Mouse (Mus musculus): ENCODE data around the gene Zfp324. TPM values are rescaled to one million over a fixed set of nuclear protein-coding genes. Genes with fewer than 3 reads are reported as not detected.
"Not testable (repeated sequence)": the region's sequence is repeated elsewhere in the genome, so short reads cannot be mapped to it uniquely, and the experiment has no call there.

The Zfp324 gene
- 7.4 and 8.0 TPM in 2 replicates for polyA plus RNA-seq (2014; fragmentation: Nextera tagmentation; extraction: Ambion mirVana)

DNA sequence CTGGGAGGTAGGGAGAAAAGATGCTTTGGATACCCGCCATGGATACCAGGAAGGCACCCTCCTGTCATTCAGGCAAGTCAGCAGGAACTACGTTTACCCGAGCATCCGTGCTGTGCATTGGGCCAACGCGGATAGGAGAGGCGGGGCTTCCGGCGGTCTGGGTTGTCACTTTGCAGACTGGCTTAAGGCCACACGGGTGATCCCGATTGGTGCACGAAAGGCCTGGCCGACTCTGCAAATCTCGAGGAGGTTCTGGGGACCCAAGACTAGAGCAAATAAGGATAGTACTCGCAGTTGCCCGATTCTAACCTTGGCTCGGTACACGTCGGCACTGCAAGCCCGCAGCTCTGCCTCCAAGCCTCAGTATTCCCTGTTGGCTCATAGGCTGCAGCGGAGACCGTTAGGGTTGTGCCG lies at the start of gene Zfp324:
TSS of gene Zfp324 (plus strand) at position 161 of the 414 bp plus-strand sequence.
- H3K36me3 ChIP-seq (ENCODE audit: control insufficient read depth, insufficient read depth, low read length) = no peaks in the 10 kb centered on the region; the same call in 1 of the 2 replicates
- peaks cover 4% of the 10 kb centered on the region; the same call in 1 of the 2 replicates for H3K4me1 ChIP-seq (replicated peaks; ENCODE audit: control insufficient read depth, insufficient read depth, low read length)
- peak within 1 kb of the TSS; percentile 96 for H3K9ac ChIP-seq (ENCODE audit: low read depth, low read length)
- peak within 1 kb of the TSS; percentile 84 for H3K4me3 ChIP-seq (ENCODE audit: low read depth, low read length)
- ATAC-seq (ENCODE audit: low FRiP score) (peak; percentile 94), DNase-seq (ENCODE audit: low spot score) (peak; percentile 87)
- H3K4me2 ChIP-seq (replicated peaks; ENCODE audit: low read depth, low read length) = peak within 1 kb of the TSS; percentile 87
- H3K27me3 ChIP-seq (ENCODE audit: control insufficient read depth, insufficient read depth, low read length) = no peaks in the 10 kb centered on the region
- H3K27ac ChIP-seq (ENCODE audit: low read depth, low read length) = peak within 1 kb of the TSS; percentile 67
- no peaks in the 10 kb centered on the region for H3K9me3 ChIP-seq (ENCODE audit: control insufficient read depth, low read length)
- WGBS = under 1% methylated on average over 23 of the region's 23 CpGs

DNA sequence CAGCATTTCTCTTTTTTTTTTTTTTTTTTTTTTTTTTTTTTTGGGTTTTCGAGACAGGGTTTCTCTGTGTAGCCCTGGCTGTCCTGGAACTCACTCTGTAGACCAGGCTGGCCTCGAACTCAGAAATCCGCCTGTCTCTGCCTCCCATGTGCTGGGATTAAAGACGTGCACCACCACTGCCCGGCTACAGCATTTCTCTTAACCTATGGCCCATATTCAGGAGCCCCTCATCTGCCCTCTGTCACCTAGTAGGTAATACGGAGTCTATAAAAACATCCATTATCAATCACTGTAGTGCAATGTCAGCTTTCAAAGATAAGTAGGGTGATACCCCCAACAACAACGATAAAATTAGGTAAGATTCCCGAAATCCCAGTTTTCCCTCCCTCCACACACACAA lies 45.1 kb upstream of the Zfp324 start:
- not testable (repeated sequence) for ATAC-seq (ENCODE audit: low FRiP score); H3K9ac ChIP-seq (ENCODE audit: low read depth, low read length); H3K27me3 ChIP-seq (ENCODE audit: control insufficient read depth, insufficient read depth, low read length); H3K4me3 ChIP-seq (ENCODE audit: low read depth, low read length); H3K27ac ChIP-seq (ENCODE audit: low read depth, low read length); H3K36me3 ChIP-seq (ENCODE audit: control insufficient read depth, insufficient read depth, low read length); DNase-seq (ENCODE audit: low spot score); H3K9me3 ChIP-seq (ENCODE audit: control insufficient read depth, low read length); H3K4me2 ChIP-seq (replicated peaks; ENCODE audit: low read depth, low read length); H3K4me1 ChIP-seq (replicated peaks; ENCODE audit: control insufficient read depth, insufficient read depth, low read length)
- WGBS = 88% methylated on average over 7 of the region's 8 CpGs

DNA sequence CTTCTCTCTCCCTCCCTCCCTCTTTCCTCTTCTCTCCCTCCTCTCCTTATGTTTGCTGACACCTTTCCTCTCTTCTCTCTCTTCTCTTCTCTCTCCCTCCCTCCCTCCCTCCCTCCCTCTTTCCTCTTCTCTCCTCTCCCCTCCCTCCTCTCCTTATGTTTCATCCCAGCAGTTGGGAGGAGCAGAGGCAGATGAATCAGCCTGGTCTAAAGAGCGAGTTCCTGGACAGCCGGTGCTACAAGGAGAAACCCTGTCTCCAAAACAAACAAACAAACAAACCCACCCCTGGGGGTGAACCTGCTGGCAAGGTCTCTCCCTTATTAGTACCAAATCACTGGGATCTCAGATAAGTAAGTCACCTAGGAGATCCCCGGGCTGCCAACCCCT lies 44.3 kb upstream of the Zfp324 start:
- Histone ChIP-seq H3K4me1 (replicated peaks; ENCODE audit: control insufficient read depth, insufficient read depth, low read length) (peaks cover 3% of the 10 kb centered on the region), H3K27ac (ENCODE audit: low read depth, low read length) (peak overlapping the region; percentile 74), H3K27me3 (ENCODE audit: control insufficient read depth, insufficient read depth, low read length) (no peaks in the 10 kb centered on the region), H3K4me3 (ENCODE audit: low read depth, low read length) (peak overlapping the region; percentile 97), H3K9me3 (ENCODE audit: control insufficient read depth, low read length) (no peaks in the 10 kb centered on the region), H3K36me3 (ENCODE audit: control insufficient read depth, insufficient read depth, low read length) (peaks cover 14% of the 10 kb centered on the region; the same call in 1 of the 2 replicates), H3K9ac (ENCODE audit: low read depth, low read length) (peak overlapping the region; percentile 90), H3K4me2 (replicated peaks; ENCODE audit: low read depth, low read length) (peak overlapping the region; percentile 86)
- DNase-seq (ENCODE audit: low spot score) = no peak
- WGBS = 2% methylated on average over 3 of the region's 3 CpGs
- ATAC-seq (ENCODE audit: low FRiP score) = no peak; the same call in 1 of the 2 replicates

DNA sequence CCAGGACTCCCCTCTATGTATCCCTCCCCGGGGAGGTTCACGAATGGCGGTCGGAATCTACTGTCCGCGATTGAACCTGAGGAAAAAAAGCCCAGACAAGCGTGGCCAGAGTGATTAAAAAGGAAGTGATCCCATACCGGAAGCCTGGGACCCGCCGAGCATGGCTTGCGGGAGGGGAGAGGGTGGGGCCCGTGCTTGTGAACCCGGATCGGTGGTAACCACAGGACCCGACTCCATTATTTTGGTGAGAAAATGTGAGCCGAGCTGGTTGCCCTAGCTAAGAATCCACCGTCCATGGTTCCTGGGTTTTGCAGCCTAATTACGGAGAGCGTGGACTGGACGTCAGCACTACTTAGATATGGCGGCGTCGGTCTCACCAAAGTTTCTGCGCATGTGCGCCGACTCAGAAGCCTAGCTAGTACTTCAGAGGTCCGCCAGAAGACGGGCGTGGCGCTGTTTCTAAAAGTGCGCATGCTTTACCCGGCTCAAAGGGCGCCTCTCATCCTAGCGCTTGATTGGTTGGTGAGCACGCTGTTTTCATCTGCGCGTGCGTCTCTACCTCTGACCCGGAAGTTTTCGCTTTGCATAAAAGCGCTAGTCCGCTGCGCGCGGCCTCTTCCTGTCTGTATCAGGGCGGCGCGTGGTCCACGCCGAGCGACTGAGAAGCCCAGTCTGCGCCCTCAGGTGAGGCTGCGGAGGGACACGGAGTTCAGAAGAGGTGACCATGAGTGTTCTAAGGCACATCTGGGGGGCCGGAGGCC lies 43.8 kb upstream of the Zfp324 start, which contains the start of gene Rps5:
TSS of gene Rps5 (plus strand) at position 586 of the 761 bp plus-strand sequence.
- peak; percentile 99 for DNase-seq (ENCODE audit: low spot score)
- under 1% methylated on average over 55 of the region's 55 CpGs for WGBS

DNA sequence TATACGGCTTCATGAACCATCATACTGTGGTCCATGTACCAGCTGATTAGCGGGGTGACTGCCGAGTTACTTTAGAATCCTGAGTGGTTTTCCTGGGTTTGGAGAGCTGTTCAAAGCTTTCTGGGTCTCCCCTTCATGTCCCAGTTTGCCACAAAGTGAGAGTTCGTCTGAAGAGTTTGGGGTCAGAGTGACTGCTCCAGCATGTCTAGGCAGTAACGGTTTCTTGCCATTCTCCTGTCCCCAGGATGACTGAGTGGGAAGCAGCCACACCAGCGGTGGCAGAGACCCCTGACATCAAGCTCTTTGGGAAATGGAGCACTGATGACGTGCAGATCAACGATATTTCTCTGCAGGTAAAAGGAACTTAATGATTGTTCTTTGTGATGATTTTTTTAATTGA lies 42.9 kb upstream of the Zfp324 start:
- no peak for DNase-seq (ENCODE audit: low spot score)
- Histone ChIP-seq H3K4me2 (replicated peaks; ENCODE audit: low read depth, low read length) (peak overlapping the region; percentile 83), H3K27ac (ENCODE audit: low read depth, low read length) (no peak overlapping the region), H3K27me3 (ENCODE audit: control insufficient read depth, insufficient read depth, low read length) (peaks cover 7% of the 10 kb centered on the region), H3K36me3 (ENCODE audit: control insufficient read depth, insufficient read depth, low read length) (peaks cover 16% of the 10 kb centered on the region; the same call in 1 of the 2 replicates), H3K9ac (ENCODE audit: low read depth, low read length) (peak overlapping the region; percentile 93), H3K9me3 (ENCODE audit: control insufficient read depth, low read length) (no peaks in the 10 kb centered on the region), H3K4me3 (ENCODE audit: low read depth, low read length) (peak overlapping the region; percentile 97), H3K4me1 (replicated peaks; ENCODE audit: control insufficient read depth, insufficient read depth, low read length) (peaks cover 3% of the 10 kb centered on the region)
- WGBS = 3% methylated on average over 8 of the region's 8 CpGs
- ATAC-seq (ENCODE audit: low FRiP score) = no peak

More for the DNA sequence above, 43.8 kb upstream of the Zfp324 start, which contains the start of gene Rps5:
- H3K4me3 ChIP-seq (ENCODE audit: low read depth, low read length) = peak within 1 kb of the TSS; percentile 97
- peak within 1 kb of the TSS; percentile 86 for H3K4me2 ChIP-seq (replicated peaks; ENCODE audit: low read depth, low read length)
- peaks cover 2% of the 10 kb centered on the region; the same call in 1 of the 2 replicates for H3K27me3 ChIP-seq (ENCODE audit: control insufficient read depth, insufficient read depth, low read length)
- H3K27ac ChIP-seq (ENCODE audit: low read depth, low read length) = peak within 1 kb of the TSS; percentile 74
- H3K9me3 ChIP-seq (ENCODE audit: control insufficient read depth, low read length) = no peaks in the 10 kb centered on the region
- H3K9ac ChIP-seq (ENCODE audit: low read depth, low read length) = peak within 1 kb of the TSS; percentile 93
- H3K4me1 ChIP-seq (replicated peaks; ENCODE audit: control insufficient read depth, insufficient read depth, low read length) = peaks cover 3% of the 10 kb centered on the region
- H3K36me3 ChIP-seq (ENCODE audit: control insufficient read depth, insufficient read depth, low read length) = peaks cover 16% of the 10 kb centered on the region; the same call in 1 of the 2 replicates
- ATAC-seq (ENCODE audit: low FRiP score) = peak; percentile 99

DNA sequence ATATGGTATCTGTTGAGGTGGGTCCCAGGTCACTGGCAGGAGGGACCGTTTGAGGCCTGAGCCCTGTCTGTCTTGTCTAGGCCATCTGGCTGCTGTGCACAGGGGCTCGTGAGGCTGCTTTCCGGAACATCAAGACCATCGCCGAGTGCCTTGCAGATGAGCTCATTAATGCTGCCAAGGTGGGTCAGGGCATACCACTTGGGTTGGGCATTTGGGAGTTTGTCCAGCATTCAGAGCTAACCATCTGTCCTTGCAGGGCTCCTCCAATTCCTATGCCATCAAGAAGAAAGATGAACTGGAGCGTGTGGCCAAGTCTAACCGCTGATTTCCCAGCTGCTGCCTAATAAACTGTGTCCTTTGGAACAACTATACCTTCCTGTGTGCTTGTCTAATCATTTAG lies 39.3 kb upstream of the Zfp324 start:
- Histone ChIP-seq H3K27ac (ENCODE audit: low read depth, low read length) (no peak overlapping the region), H3K4me1 (replicated peaks; ENCODE audit: control insufficient read depth, insufficient read depth, low read length) (peaks cover 7% of the 10 kb centered on the region), H3K4me2 (replicated peaks; ENCODE audit: low read depth, low read length) (no peak overlapping the region), H3K27me3 (ENCODE audit: control insufficient read depth, insufficient read depth, low read length) (peaks cover 11% of the 10 kb centered on the region), H3K9me3 (ENCODE audit: control insufficient read depth, low read length) (no peaks in the 10 kb centered on the region), H3K9ac (ENCODE audit: low read depth, low read length) (no peak overlapping the region), H3K4me3 (ENCODE audit: low read depth, low read length) (no peak overlapping the region), H3K36me3 (ENCODE audit: control insufficient read depth, insufficient read depth, low read length) (peaks cover 16% of the 10 kb centered on the region; the same call in 1 of the 2 replicates)
- 87% methylated on average over 7 of the region's 7 CpGs for WGBS
- ATAC-seq (ENCODE audit: low FRiP score) (no peak), DNase-seq (ENCODE audit: low spot score) (no peak)

DNA sequence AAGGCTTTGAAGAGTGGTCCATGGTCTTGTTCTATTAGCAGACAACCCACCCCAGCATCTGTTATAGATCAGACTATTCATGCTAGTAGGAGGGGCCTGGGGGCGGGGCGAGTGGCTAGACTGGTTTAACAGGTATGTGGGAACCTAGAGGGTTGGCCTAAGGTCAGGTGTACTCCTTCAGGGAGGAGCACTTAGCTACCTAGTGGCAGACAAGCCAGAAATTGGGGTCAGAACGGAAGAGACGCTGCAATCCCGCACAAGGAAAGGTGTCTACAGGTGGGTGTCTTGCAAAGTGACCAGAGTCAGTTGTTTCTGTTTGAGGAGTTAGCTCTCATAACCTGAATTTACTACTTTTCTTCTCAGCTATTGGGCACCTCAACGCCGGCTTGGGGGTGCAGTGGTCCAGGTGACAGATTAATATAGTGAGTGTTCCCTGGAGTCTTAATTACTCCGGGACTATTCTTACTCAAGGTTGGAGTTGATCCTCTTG lies 38.4 kb upstream of the Zfp324 start, which contains the start of gene Rnf225:
TSS of gene Rnf225 (plus strand) at position 226 of the 490 bp plus-strand sequence.
- WGBS = 23% methylated on average over 8 of the region's 8 CpGs

DNA sequence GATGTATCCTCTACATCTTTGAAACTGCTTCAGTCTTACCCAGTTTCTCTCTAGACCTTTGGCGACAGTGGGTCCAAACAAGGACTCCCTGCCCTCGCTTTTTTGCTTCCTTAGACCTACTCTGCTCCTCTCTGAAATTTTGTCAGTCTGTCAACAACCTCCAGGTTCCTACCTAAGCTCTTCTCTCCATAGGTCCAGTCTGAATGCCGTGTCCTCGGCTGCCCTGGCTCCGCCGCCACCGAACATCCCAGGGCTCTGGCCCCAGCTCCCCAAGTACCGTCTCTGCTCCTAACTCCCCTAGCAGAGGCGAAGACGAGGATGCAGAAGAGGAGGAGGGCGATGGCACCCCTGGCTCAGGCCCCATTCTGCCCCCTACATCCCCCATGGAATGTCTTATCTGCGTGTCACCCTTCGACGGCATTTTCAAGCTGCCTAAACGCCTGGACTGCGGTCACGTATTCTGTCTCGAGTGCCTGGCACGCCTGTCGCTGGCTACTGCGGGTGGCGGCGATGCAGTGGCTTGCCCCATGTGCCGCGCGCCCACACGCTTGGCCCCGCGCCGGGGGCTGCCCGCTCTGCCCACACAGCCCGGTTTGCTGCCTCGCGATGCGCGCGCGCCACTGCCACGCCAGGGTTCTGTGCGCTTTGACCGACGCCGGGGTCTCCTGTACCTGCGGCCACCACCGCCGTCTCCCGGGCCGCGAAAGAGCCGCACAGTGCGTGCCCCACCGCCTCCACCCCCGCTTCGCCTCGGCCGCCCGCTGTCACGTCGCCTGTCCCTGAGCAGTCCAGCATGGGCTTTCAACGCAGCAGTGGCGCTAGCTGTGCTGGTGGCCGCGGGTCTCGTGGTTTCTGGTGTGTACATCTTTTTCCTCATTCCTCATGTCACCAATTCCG lies 37.7 kb upstream of the Zfp324 start:
- H3K9ac ChIP-seq (ENCODE audit: low read depth, low read length) = no peak overlapping the region
- ATAC-seq (ENCODE audit: low FRiP score) = peak; percentile 42
- DNase-seq (ENCODE audit: low spot score) = peak; percentile 41
- peaks cover 11% of the 10 kb centered on the region for H3K27me3 ChIP-seq (ENCODE audit: control insufficient read depth, insufficient read depth, low read length)
- H3K4me2 ChIP-seq (replicated peaks; ENCODE audit: low read depth, low read length) = peak overlapping the region; percentile 46
- peaks cover 16% of the 10 kb centered on the region; the same call in 1 of the 2 replicates for H3K36me3 ChIP-seq (ENCODE audit: control insufficient read depth, insufficient read depth, low read length)
- peaks cover 7% of the 10 kb centered on the region for H3K4me1 ChIP-seq (replicated peaks; ENCODE audit: control insufficient read depth, insufficient read depth, low read length)
- H3K9me3 ChIP-seq (ENCODE audit: control insufficient read depth, low read length) = no peaks in the 10 kb centered on the region
- 4% methylated on average over 65 of the region's 65 CpGs for WGBS
- H3K27ac ChIP-seq (ENCODE audit: low read depth, low read length) = no peak overlapping the region
- H3K4me3 ChIP-seq (ENCODE audit: low read depth, low read length) = peak overlapping the region; percentile 24

More for the DNA sequence above, 38.4 kb upstream of the Zfp324 start, which contains the start of gene Rnf225:
- Histone ChIP-seq H3K27me3 (ENCODE audit: control insufficient read depth, insufficient read depth, low read length) (peaks cover 11% of the 10 kb centered on the region), H3K9ac (ENCODE audit: low read depth, low read length) (no peak within 1 kb of the TSS), H3K36me3 (ENCODE audit: control insufficient read depth, insufficient read depth, low read length) (peaks cover 16% of the 10 kb centered on the region; the same call in 1 of the 2 replicates), H3K4me1 (replicated peaks; ENCODE audit: control insufficient read depth, insufficient read depth, low read length) (peaks cover 7% of the 10 kb centered on the region), H3K4me2 (replicated peaks; ENCODE audit: low read depth, low read length) (peak within 1 kb of the TSS; percentile 46), H3K4me3 (ENCODE audit: low read depth, low read length) (peak within 1 kb of the TSS; percentile 24), H3K9me3 (ENCODE audit: control insufficient read depth, low read length) (no peaks in the 10 kb centered on the region), H3K27ac (ENCODE audit: low read depth, low read length) (no peak within 1 kb of the TSS)
- ATAC-seq (ENCODE audit: low FRiP score) = 0 out of 2 replicates have a peak, but pooled peaks have one; percentile 12
- no peak for DNase-seq (ENCODE audit: low spot score)
